Comparison of ENCODE assay signal across 10 mouse cellular contexts in genomic region chr9:57209316-57209715, GRCm38 (mm10). TPM values are rescaled to one million over a fixed set of nuclear protein-coding genes. Genes with fewer than 3 reads are reported as not detected.
DNase-seq lines count a peak whose midpoint lies in the region; ATAC-seq and TF ChIP-seq lines count a peak whose summit lies in the region.
"Had no signal": no experiment of that assay in that cellular context is flagged by ENCODE, and none has a peak within 500 bp of the region (broad histone marks: within the 10 kb centered on the region; RNA-seq: fewer than 3 reads in every experiment).

No protein-coding gene starts in this region.

- TF ChIP-seq CTCF in stomach, postnatal 0 days (IDR thresholded peaks at IDR 0.05; ENCODE audit: low read depth), result peak; percentile 74

- no peak overlapping the region for H3K9ac ChIP-seq in stomach, postnatal 0 days (ENCODE audit: low read length)
- H3K9ac ChIP-seq: liver, embryonic 15.5 days had no signal

- no peak overlapping the region for H3K27ac ChIP-seq in stomach, postnatal 0 days (replicated peaks)
- H3K27ac ChIP-seq: liver, embryonic 15.5 days had no signal

- ATAC-seq in CD4-positive, CD25-positive, alpha-beta regulatory T cell, adult 4 months, result no peak
- ATAC-seq in stomach, postnatal 0 days (ENCODE audit: low FRiP score, low TSS enrichment), result no peak

- intact Hi-C loops in left cerebral cortex, postnatal 10 days (cut with DNase I), result no loop called here
- intact Hi-C loops in gastrocnemius, postnatal 14 days (cut with DNase I; ENCODE audit: low total_unique reads), result loop anchor here (5.0 kb wide), 1 partner anchor 223 kb away; no protein-coding TSS in a partner anchor
- intact Hi-C loops in left cerebral cortex, postnatal 4 days (cut with DNase I), result no loop called here

- H3K36me3 ChIP-seq in stomach, postnatal 0 days (ENCODE audit: control insufficient read depth, insufficient read depth, low read length), result no peaks in the 10 kb centered on the region
- H3K36me3 ChIP-seq: liver, embryonic 15.5 days had no signal

- H3K27me3 ChIP-seq in stomach, postnatal 0 days (ENCODE audit: control insufficient read depth, insufficient read depth, low read length), result no peaks in the 10 kb centered on the region
- H3K27me3 ChIP-seq: liver, embryonic 15.5 days had no signal

- peak; percentile 77 for DNase-seq in CD4-positive, CD25-positive, alpha-beta regulatory T cell, adult 2 months (ENCODE audit: low read depth, low spot score)
- peak; percentile 4 for DNase-seq in left cerebral cortex, adult 11 months (ENCODE audit: low spot score)
- no peak for DNase-seq in left cerebral cortex, postnatal 10 days (ENCODE audit: extremely low spot score in 1 of 2, low spot score in 2 of 2)
- DNase-seq in adrenal gland, postnatal 36 days, result peak; percentile 57 to 60
- DNase-seq in gastrocnemius, postnatal 14 days, result peak; percentile 28
- DNase-seq in left cerebral cortex, postnatal 4 days, result peak; percentile 43
- DNase-seq in stomach, postnatal 0 days (ENCODE audit: low spot score), result no peak

- no peaks in the 10 kb centered on the region for H3K9me3 ChIP-seq in stomach, postnatal 0 days (ENCODE audit: control insufficient read depth, low read length)
- H3K9me3 ChIP-seq: liver, embryonic 15.5 days had no signal

- WGBS in stomach, postnatal 0 days, result 31% methylated on average over 3 of the region's 3 CpGs

- no peak for TF ChIP-seq EP300 in stomach, postnatal 0 days (optimal IDR thresholded peaks at IDR 0.05)

- no peaks in the 10 kb centered on the region for H3K4me1 ChIP-seq in stomach, postnatal 0 days (replicated peaks; ENCODE audit: control insufficient read depth, insufficient read depth)
- H3K4me1 ChIP-seq: liver, embryonic 15.5 days had no signal

- H3K4me3 ChIP-seq in stomach, postnatal 0 days (ENCODE audit: low read depth, low read length), result no peak overlapping the region
- H3K4me3 ChIP-seq: liver, embryonic 15.5 days had no signal

- H3K4me2 ChIP-seq in stomach, postnatal 0 days (replicated peaks; ENCODE audit: low read depth), result no peak overlapping the region
- H3K4me2 ChIP-seq: liver, embryonic 15.5 days had no signal

RNA-seq across cellular contexts. Expression of gene Trcg1, which starts 27.0 kb away (rescaled TPM):
- polyA plus RNA-seq in CD4-positive, CD25-positive, alpha-beta regulatory T cell, adult 4 months (2017; shearing (Covaris generic)), result not detected
- not detected for total RNA-seq in left cerebral cortex, postnatal 10 days (2021)
- not detected for total RNA-seq in adrenal gland, postnatal 36 days (2021)
- not detected for total RNA-seq in gastrocnemius, postnatal 14 days (2021)
- not detected for total RNA-seq in left cerebral cortex, postnatal 4 days (2021)
- polyA plus RNA-seq in stomach, postnatal 0 days (2015; fragmentation: Nextera tagmentation; extraction: Ambion mirVana), result 0.05 TPM in 1 of 2 replicates, not detected in the other
- polyA plus RNA-seq: frontal cortex, adult 2 months; liver, embryonic 15.5 days had no signal

RNA-seq across cellular contexts. Expression of gene Commd4, which starts 51.2 kb away (rescaled TPM):
- 100 to 1,000 TPM; 295 to 389 TPM for polyA plus RNA-seq in CD4-positive, CD25-positive, alpha-beta regulatory T cell, adult 4 months (2017; shearing (Covaris generic))
- 10 to 100 TPM; 81.8 to 90.4 TPM for total RNA-seq in left cerebral cortex, postnatal 10 days (2021)
- total RNA-seq in adrenal gland, postnatal 36 days (2021), result 10 to 100 TPM; 48.2 to 58.0 TPM
- 10 to 100 TPM; 22.1 to 24.4 TPM for total RNA-seq in gastrocnemius, postnatal 14 days (2021)
- 100 to 1,000 TPM in 1 of 2 experiments, 10 to 100 TPM in 1; 99.8 to 101 TPM for total RNA-seq in left cerebral cortex, postnatal 4 days (2021)
- 74.9 and 75.3 TPM in 2 replicates for polyA plus RNA-seq in stomach, postnatal 0 days (2015; fragmentation: Nextera tagmentation; extraction: Ambion mirVana)

RNA-seq across cellular contexts. Expression of gene 1700017B05Rik, which starts 53.1 kb away (rescaled TPM):
- 10 to 100 TPM; 15.1 to 22.6 TPM for polyA plus RNA-seq in CD4-positive, CD25-positive, alpha-beta regulatory T cell, adult 4 months (2017; shearing (Covaris generic))
- total RNA-seq in left cerebral cortex, postnatal 10 days (2021), result 10 to 100 TPM; 12.1 to 15.7 TPM
- total RNA-seq in adrenal gland, postnatal 36 days (2021), result 10 to 100 TPM; 50.2 to 89.6 TPM
- total RNA-seq in gastrocnemius, postnatal 14 days (2021), result 1 to 10 TPM; 6.4 to 7.3 TPM
- total RNA-seq in left cerebral cortex, postnatal 4 days (2021), result 10 to 100 TPM; 10.3 to 11.3 TPM
- 10.4 and 10.9 TPM in 2 replicates for polyA plus RNA-seq in stomach, postnatal 0 days (2015; fragmentation: Nextera tagmentation; extraction: Ambion mirVana)

Comparison
In these comparisons a context has a peak if more than half of its experiments do, and no peak if none do; other contexts are left out.
1. DNase-seq: peak in CD4-positive, CD25-positive, alpha-beta regulatory T cell, adult 2 months (single experiment), left cerebral cortex, adult 11 months (single experiment), adrenal gland, postnatal 36 days (2 of 2), gastrocnemius, postnatal 14 days (single experiment) and left cerebral cortex, postnatal 4 days (single experiment); none in left cerebral cortex, postnatal 10 days (0 of 2) and stomach, postnatal 0 days (single experiment).